Mouse (Mus musculus) Patski (cell line): Measurements from ENCODE around the gene Glmp. TPM values are rescaled to one million over a fixed set of nuclear protein-coding genes. Genes with fewer than 3 reads are reported as not detected.

Source experiments
- ATAC-seq: fragments of 100-300 bp; one replicate; pipeline ENCODE4 v1.8.0; 2021
- CTCF ChIA-PET: fragments of 350-600 bp; sonication (Branson Sonifier 250); formaldehyde crosslinking; loops from one replicate; lab custom pipeline; 2022; ENCODE audit warnings: inconsistent platforms; lab: Charles Lee
- POLR2A ChIA-PET: fragments of 350-600 bp; sonication (Branson Sonifier 250); formaldehyde crosslinking; loops from one replicate; lab custom pipeline; 2022; ENCODE audit warnings: antibody characterized with exemption, inconsistent platforms; lab: Charles Lee
- DNase-seq: peaks from one replicate; pipeline ENCODE4 v3.0.0-alpha.2; 2011; ENCODE audit warnings: low read depth, low spot score
- H3K27me3 ChIP-seq: fragments of 371-371 bp; one replicate; pipeline ENCODE4 v1.5.1; 2021
- CTCF ChIP-seq: fragments of 100-300 bp; IDR thresholded peaks from one replicate; pipeline ENCODE4 v1.5.1; 2021
- in situ Hi-C: fragments of 300-500 bp; cut with MboI; formaldehyde crosslinking; loops from 3 replicates; pipeline ENCODE4 v1.11.1; 2018; ENCODE audit warnings: low pct_unique_long_range_greater_than_20kb, mixed read lengths
- polyA plus RNA-seq: library from polyadenylated mRNA; unstranded; gene quantifications from one replicate; pipeline ENCODE4 v1.2.3, GENCODE M21; 2021

The Glmp gene
- polyA plus RNA-seq, 1 experiment from 2014 or later, result 590 TPM

DNA sequence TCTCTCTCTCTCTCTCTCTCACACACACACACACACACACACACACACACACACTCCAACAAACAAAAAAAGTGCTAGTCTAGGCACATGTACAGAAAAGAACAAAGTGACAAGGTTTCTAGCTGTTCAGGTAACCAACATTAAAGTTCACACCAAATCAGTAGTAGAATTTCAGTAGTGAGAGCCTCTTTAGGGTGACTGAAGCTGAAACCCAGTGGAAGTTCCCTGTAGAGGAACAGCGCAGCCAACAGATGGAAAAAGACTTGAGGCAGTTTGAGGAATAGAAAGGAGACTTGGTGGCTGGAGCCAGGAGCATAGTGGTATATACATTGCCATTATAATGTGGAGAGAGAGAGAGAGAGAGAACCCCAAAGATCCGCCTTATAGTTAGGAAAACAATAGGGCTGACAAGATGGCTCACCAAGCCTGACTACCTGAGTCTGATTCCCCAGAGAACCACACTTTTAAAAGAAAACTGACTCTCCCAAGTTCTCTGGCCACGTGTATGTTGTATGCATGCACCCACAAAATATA, 10.1 kb downstream of the Glmp start:
- in situ Hi-C loops, result no loop called here
- no peaks in the 10 kb centered on the region for H3K27me3 ChIP-seq
- DNase-seq (no peak), ATAC-seq (no peak)
- CTCF ChIA-PET, result interaction anchor here (1.1 to 1.9 kb wide), 3 partner anchors 12 to 132 kb away, joined by 3 to 9 read pairs (median 4); no protein-coding TSS in a partner anchor
- POLR2A ChIA-PET, result interaction anchor here (0.7 to 4.7 kb wide), 4 partner anchors 10 to 158 kb away, joined by 3 to 27 read pairs (median 4); partner anchors contain the start of gene Glmp
- no peak for TF ChIP-seq CTCF

DNA sequence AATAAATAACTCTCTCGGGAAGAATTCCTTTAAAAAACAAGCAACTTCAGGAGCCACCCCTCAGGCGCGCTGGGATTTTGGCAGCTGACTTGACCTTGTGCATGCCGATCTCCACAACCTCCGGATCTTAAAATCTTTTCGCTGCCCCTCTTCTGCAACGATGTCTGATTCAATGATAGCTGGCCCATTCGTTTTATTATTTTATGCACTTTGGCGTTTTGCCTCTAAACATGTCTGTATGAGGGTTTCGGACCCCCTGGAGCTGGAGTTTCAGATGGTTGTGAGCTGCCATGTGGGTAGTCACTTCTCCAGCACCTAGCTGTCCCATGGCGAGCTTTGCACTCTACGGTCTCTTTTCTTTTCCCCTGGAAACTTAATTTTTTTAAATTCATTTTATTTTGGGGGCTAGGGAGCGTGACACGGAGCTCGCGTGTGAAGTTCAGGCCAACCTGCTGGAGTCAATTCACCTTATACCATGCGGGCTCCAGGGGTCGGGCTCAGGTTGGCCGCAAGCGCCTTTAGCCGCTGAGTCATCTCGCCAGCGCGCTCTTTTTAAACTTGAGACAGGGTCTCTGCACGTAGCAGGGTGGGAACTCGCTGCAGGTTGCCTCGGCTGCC, 10.7 kb downstream of the Glmp start:
- ChIA-PET POLR2A (interaction anchor here (0.6 to 4.7 kb wide), 9 partner anchors 10 to 195 kb away, joined by 3 to 27 read pairs (median 3); partner anchors contain the start of gene Glmp), CTCF (interaction anchor here (1.1 to 2.4 kb wide), 3 partner anchors 12 to 15 kb away, joined by 3 to 9 read pairs (median 6); no protein-coding TSS in a partner anchor)
- ATAC-seq, result peak; percentile 70

DNA sequence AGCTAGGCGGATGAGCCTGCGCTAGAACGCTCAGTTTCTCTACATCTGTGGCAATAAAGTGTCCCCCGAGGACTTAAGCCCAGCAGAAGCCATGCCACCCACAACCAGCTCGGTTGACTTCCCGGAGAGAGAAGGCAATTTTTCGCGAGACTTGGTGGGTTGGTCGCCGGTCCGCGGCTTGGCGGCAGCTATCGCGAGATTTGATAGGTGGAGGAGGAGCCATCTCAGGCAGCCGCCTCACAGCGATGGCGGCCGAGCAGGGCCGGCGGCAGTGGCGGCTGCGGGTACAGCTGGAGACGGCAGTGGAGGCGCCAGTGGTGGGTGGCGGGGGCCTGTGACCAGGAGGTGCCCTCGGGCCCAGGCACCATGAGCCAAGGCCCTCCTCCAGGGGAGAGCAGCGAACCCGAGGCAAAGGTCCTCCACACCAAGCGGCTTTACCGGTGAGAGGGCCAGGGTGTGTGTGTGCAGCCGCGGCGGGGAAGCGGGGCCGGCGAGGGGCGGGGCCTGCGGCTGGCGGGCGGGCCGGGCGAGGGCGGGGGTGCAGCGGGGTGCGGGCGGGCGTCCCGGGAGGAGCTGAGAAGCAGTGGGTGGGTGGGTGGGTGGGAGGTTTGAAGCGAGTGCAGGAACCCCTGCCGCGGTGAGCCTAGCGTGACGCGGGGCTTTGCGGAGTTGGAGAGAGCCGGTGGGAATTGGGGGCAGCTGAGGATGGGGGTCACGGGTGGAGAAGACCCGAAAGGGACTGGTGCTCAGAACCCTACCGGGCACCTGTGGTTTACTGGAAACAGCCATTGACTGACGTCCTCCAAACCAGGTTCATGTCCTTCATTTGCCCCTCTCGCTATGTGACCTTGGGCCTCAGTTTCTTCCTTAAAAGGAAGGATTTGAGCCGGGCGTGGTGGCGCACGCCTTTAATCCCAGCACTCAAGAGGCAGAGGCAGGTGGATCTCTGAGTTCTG, 11.5 kb downstream of the Glmp start, which contains the start of the genes Tmem79 and Smg5:
Tmem79 (minus strand) TSS at position 91 of the 956 bp plus-strand sequence.
Smg5 (plus strand) TSS at position 203 of the 956 bp plus-strand sequence.
- POLR2A ChIA-PET, result interaction anchor here (0.6 to 4.7 kb wide), 12 partner anchors 11 to 194 kb away, joined by 3 to 27 read pairs (median 4); partner anchors contain the start of genes Cct3, Glmp and Tsacc

More for the DNA sequence above, 10.7 kb downstream of the Glmp start:
- H3K27me3 ChIP-seq, result no peaks in the 10 kb centered on the region
- no peak for DNase-seq
- no peak for TF ChIP-seq CTCF
- in situ Hi-C loops, result no loop called here

DNA sequence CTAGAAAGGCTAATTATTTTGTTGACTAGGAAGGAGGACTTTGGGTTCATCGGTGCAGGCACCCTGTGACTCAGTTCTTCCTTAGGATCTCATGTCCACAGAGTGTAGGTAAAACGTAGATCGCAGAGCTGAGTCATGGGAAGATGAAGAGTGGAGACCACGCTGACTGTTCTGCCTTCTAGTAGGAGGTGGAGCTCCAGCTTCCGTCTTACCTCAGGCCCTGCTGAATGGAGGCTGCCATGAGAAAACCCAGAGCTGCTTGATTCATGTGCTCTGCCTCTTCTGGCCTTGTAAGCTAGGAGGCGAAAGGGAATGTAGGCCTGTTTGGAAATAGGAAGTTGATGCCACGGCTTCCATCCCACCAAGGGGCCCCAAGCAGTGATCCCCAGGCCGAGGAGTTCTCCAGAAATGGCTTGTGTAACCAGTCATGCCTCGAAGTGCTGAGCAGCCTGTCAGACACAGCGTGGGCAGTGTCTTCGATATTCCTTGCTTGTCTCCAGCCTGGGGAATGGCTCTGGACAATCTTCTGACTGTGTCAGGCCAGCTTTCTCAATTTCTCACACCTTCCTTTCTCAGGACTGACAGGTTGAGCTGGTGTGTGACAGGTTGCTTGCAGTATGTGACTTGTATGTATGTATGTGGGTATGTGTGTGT, 12.7 kb downstream of the Glmp start:
- H3K27me3 ChIP-seq, result no peaks in the 10 kb centered on the region
- DNase-seq (no peak), ATAC-seq (no peak)
- POLR2A ChIA-PET, result interaction anchor here (0.6 to 4.7 kb wide), 5 partner anchors 10 to 65 kb away, joined by 3 to 27 read pairs (median 6); partner anchors contain the start of genes Cct3, Glmp and Tsacc
- TF ChIP-seq CTCF, result no peak
- CTCF ChIA-PET, result interaction anchor here (1.1 to 2.4 kb wide), 2 partner anchors 10 to 188 kb away, joined by 3 to 6 read pairs; no protein-coding TSS in a partner anchor
- in situ Hi-C loops, result no loop called here

More for the DNA sequence above, 11.5 kb downstream of the Glmp start, which contains the start of the genes Tmem79 and Smg5:
- peak; percentile 93 for DNase-seq
- H3K27me3 ChIP-seq, result no peaks in the 10 kb centered on the region
- TF ChIP-seq CTCF, result no peak
- CTCF ChIA-PET, result interaction anchor here (1.1 to 2.4 kb wide), 4 partner anchors 11 to 186 kb away, joined by 3 to 9 read pairs (median 4); no protein-coding TSS in a partner anchor
- ATAC-seq, result peak; percentile 76
- in situ Hi-C loops, result no loop called here

DNA sequence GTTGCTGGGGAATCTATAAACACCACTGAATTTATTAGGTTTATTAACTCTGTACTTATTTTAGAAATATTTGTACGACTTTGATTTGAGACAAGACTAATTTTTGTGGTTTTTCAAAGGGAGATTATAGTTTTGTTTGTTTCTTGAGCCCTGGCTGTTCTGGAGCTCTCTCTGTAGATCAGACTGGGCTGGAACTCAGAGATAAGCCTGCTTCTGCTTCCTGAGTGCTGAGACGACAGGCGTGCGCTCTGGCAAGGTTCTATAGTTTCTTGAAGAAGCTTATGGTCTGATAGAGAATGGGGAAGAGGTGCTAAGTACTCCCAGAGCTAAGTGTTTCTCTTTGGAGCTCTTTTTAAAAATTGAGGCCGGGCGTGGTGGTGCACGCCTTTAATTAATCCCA, 13.5 kb downstream of the Glmp start:
- no peak for TF ChIP-seq CTCF
- ATAC-seq (no peak), DNase-seq (no peak)
- POLR2A ChIA-PET, result interaction anchor here (0.6 to 1.6 kb wide), 5 partner anchors 9 to 149 kb away, joined by 3 to 7 read pairs (median 5); partner anchors contain the start of genes Cct3 and Tsacc
- no peaks in the 10 kb centered on the region for H3K27me3 ChIP-seq
- CTCF ChIA-PET, result interaction anchor here (1.0 kb wide), 1 partner anchor 12 kb away, joined by 4 read pairs; no protein-coding TSS in a partner anchor
- in situ Hi-C loops, result no loop called here

DNA sequence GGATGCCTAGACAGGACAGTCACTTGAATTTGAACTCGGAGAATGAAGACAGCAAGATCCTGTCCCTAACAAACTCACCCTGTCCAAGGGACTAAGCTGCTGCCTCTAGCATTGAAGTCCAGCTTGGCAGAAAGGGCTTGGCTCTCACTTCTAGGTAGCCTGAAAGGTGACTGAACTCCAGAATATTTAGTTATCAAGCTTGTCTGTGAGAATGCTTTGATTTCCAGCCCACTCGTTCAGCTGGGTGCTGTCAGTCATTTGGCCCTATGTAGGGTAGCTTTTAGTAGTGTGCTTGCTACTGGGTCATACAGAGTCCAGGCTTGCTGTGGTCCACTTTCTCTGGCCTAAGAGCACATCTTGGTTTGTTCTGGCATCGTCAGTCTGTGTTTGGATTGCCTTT, 14.2 kb downstream of the Glmp start:
- ATAC-seq (no peak), DNase-seq (no peak)
- H3K27me3 ChIP-seq, result no peaks in the 10 kb centered on the region
- TF ChIP-seq CTCF, result no peak
- in situ Hi-C loops, result no loop called here
- CTCF ChIA-PET, result interaction anchor here (1.0 to 1.8 kb wide), 4 partner anchors 9 to 21 kb away, joined by 3 to 4 read pairs (median 4); no protein-coding TSS in a partner anchor
- POLR2A ChIA-PET, result interaction anchor here (1.6 kb wide), 1 partner anchor 14 kb away, joined by 7 read pairs; no protein-coding TSS in a partner anchor

DNA sequence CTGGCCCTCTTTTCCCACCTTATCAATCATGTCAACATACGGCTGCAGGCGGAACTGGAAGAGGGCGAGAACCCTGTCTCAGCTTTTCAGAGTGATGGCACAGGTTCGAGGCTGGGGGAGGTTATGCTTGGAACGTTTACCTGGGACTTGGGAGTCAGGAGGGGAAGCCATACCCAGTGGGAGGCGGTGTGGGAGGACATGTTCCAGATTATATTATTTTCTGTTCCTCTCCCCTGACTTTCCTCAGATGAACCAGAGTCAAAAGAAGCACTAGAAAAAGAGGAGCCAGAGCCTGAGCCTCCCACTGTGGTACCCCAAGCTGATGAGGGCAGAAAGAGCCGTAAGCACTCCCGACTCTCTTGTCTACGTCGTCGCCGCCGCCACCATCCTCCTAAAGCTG, 25.9 kb downstream of the Glmp start:
- ChIA-PET POLR2A (no interaction called here), CTCF (interaction anchor here (1.8 kb wide), 1 partner anchor 12 kb away, joined by 4 read pairs; no protein-coding TSS in a partner anchor)
- ATAC-seq (no peak), DNase-seq (no peak)
- in situ Hi-C loops, result no loop called here
- TF ChIP-seq CTCF, result no peak
- H3K27me3 ChIP-seq, result no peaks in the 10 kb centered on the region

DNA sequence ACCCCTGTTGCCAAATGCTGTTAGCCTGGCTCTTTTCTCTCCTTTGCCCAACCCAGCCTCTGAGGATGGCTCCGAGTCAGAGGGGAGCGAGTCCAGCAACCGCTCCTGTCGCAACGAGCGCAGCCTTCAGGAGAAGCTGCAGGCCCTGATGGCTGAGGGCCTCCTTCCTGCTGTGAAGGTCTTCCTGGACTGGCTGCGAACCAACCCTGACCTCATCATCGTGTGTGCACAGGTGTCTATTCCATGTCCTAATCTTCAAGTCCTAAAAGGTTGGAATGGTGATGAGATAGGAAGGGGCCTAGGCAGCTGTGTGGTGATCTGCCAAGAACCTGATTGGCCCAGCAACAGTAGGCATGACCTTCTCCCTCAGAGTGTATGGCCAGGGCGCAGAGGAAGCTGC, 28.1 kb downstream of the Glmp start:
- POLR2A ChIA-PET, result interaction anchor here (0.7 to 1.7 kb wide), 3 partner anchors 14 to 22 kb away, joined by 3 to 7 read pairs (median 3); no protein-coding TSS in a partner anchor
- no peak for ATAC-seq

More for the DNA sequence above, 28.1 kb downstream of the Glmp start:
- CTCF ChIA-PET, result interaction anchor here (0.8 kb wide), 1 partner anchor 13 kb away, joined by 3 read pairs; no protein-coding TSS in a partner anchor
- TF ChIP-seq CTCF, result no peak
- in situ Hi-C loops, result no loop called here
- DNase-seq, result no peak
- H3K27me3 ChIP-seq, result no peaks in the 10 kb centered on the region
